Mouse (Mus musculus): ENCODE data around the gene Ptprr. TPM values are rescaled to one million over a fixed set of nuclear protein-coding genes. Genes with fewer than 3 reads are reported as not detected.

Ptprr gene
- total RNA-seq, 2 experiments from 2014 or later: 26.1 to 29.0 TPM

DNA sequence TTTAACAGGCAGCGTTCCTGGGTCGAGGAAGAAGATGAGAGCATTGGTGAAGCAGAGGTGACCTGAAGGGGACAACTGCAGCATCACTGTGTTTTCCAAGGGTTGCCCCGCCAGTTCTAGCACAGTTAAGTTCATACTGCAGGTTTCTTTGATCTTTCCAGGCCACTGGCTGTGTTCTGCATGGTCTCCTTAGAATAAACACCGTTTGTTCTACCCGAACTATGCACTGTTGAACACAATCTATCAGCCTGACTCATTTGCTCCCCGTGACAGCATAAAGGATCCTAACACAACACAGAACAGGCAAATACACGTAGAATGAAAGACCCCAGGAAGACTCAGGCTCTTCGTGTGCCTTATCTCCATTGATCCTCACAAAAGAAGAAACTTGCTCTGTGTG is 176.4 kb downstream of the Ptprr start:
- DNase-seq (ENCODE audit: low spot score in 2 of 2): no peak

DNA sequence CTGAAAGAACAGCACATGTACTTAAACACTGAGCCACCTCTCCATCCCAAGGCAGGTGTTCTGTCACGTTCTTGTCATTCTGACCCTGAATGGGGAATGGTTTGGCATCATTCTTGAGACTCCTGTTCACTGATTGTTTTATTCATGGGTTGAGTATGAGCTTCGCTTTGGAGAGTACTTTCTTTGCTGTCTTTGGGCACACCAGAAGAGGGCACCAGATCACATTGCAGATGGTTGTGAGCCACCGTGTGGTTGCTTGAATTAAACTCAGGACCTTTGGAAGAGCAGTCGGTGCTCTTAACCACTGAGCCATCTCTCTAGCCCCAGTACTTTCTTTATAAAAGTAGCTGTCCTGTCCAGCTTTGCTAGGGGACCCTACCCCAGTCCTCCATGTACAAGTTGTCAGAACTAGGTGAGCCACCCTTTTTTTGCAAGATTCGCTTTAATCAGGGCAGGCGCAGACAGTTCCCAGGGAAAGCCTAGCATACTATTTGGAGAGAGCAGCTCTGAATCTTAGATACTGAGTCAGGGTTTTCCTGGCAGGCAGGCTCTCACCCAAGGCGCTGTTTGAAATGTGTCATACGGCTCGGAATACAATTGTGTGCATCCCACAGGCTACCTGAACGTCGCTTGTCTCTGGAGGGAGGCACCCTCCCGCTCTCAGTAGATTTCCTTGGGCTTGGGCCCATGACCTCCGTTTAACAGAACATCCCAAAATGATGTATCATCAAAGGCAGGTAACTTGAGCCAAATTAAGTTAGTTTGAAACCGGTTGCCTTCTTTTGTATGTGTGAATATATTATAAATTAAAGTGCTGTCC is 178.8 kb downstream of the Ptprr start:
- no peak for DNase-seq (ENCODE audit: low spot score in 2 of 2)

- no peak for DNase-seq (ENCODE audit: low spot score in 2 of 2)
These were observed 179.5 kb downstream of the Ptprr start for GRCm38 (mm10) chr10:116197416-116197939.

- DNase-seq (ENCODE audit: low spot score in 2 of 2): no peak
These were observed 181.0 kb downstream of the Ptprr start for GRCm38 (mm10) chr10:116199035-116199434.

DNA sequence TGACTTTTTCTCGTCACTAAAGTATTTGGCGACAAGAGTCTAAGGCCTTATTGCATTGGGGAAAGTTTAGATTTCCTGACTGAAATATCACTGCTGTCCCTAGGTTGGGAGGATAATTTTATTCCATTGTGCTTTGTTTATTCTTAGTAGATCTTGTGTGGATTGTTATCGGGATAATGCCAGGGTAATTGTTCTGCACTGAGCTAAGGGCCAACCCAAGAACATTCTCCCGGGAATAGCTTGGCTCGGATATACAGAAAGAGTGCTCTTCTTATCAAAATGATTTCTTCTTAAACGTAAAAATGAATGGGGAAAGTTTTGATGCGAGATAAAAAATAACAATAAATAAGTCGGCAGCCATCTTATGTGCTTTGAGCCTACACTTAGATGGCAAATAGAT is 183.5 kb downstream of the Ptprr start:
- DNase-seq (ENCODE audit: low spot score in 2 of 2): no peak

DNA sequence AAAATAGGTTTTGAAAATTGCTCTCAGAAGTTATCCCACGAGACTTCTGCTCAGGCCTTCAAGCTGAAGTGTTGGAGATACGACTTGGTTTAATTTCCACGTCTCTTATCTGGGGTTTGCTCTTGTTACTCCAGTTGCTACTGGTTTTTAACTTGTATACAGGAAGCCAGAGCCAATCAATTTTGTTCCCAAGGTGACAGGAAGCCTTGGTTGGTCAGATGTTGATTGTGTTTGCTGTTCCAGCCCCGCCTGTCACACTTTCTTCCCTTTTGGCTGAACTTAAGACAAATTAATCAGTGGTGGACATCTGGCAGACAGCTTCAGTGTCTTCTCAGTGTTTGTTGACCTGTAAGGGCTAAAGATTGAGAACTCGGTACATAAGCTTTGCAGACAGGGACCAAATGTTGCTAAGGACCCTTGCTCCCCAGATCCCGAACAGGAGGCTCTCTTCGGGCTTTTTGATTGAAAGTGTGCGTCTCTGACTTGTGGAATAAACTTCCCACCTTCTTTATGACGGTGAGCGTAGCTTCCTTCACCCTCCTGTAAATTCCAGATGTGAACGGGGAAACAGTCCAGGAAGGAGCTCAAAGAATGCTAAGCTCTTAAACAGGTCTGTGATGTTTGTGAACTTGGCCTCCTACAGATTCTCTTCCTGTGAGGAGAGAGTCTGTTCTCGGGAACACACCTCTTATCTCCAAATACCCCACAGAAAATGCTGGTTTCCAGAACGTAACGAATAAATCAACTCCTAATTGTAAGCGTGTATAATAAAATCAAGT is 187.8 kb downstream of the Ptprr start:
- DNase-seq (ENCODE audit: low spot score in 2 of 2): no peak

GRCm38 (mm10) chr10:116206449-116206848 is 188.4 kb downstream of the Ptprr start:
- DNase-seq (ENCODE audit: low spot score in 2 of 2): no peak

- DNase-seq (ENCODE audit: low spot score in 2 of 2): peak; percentile 56 to 65
These were observed 190.1 kb downstream of the Ptprr start for GRCm38 (mm10) chr10:116207987-116208726.

- no peak for DNase-seq (ENCODE audit: low spot score in 2 of 2)
These were observed 190.7 kb downstream of the Ptprr start for GRCm38 (mm10) chr10:116208727-116209115.

DNA sequence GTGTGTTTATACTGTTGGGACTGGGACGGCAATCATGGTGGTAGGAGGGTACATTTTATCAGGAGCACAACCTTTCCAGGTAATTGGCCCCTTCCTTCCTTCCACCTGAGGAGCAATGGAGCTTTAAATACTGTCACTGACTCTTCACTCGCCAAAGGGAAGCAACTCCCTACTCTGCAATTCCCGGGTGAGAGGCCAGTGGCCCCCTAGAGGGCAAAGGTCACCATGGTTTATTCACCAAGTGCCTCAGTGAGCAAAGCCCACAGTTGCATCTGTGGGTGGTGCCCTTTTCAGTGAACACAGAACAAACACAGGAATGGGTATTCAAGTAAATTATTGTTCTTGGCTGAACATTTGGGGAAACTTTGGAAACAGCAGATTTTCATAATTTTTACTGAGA is 194.1 kb downstream of the Ptprr start:
- no peak for DNase-seq (ENCODE audit: low spot score in 2 of 2)

DNA sequence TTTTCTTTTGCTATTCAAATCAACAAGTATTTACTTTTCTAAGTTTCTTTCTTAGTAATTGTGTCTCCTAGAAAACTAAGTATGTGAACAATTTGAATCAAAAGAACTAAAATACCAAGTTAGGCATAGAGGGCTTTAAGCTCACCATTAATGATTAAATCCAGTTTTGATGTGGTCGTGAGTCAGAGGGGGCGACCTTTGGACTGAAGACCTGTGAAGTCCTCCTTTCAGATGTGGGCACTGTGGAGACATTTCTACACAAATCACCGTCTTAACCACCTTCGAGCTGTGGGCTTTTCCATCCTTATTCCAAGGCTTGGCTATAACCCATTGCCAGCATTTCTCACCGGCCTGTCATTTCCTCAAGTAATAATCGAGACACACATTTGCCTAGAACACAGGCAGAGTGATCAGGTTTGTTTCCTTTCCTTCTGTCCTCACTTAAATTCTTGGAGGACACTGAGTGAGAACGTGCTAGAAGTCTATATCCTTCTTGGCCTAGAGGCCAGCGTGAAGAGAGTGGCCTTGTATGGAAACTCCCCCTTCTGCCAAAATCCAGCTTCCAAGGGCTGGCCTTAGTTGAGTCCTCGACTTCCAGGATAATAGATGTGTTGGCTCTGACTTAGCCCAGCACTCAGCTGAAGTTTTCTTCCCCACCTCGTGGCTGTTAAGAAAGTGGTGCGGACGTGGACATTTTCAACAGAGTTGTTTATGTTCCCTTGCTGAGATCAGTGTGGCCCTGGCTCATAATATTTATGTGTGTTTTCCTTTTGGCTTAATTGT is 202.5 kb downstream of the Ptprr start:
- DNase-seq (ENCODE audit: low spot score in 2 of 2): no peak

- no peak for DNase-seq (ENCODE audit: low spot score in 2 of 2)
These were observed 217.3 kb downstream of the Ptprr start for GRCm38 (mm10) chr10:116235299-116235698.

GRCm38 (mm10) chr10:116242200-116242599 is 224.2 kb downstream of the Ptprr start:
- no peak for DNase-seq (ENCODE audit: low spot score in 2 of 2)

GRCm38 (mm10) chr10:116243373-116243772 is 225.4 kb downstream of the Ptprr start:
- no peak for DNase-seq (ENCODE audit: low spot score in 2 of 2)

GRCm38 (mm10) chr10:116245632-116246031 is 227.6 kb downstream of the Ptprr start:
- DNase-seq (ENCODE audit: low spot score in 2 of 2): no peak

DNA sequence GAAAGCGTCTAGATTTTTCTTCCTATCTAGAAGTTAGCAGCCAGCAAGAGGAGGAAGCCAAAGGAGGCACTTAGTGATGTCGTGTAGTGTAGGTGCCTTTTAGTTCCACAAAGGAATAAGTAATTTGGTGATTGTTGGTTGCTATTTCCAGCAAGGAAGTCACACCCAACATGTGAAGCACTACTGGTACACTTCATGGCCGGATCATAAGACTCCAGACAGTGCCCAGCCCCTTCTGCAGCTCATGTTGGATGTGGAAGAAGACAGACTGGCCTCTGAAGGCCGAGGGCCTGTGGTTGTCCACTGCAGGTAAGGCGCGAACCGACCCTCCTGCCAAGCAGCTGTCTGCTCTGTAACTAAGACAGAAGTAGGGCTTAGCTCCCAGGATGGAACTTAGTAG is 234.7 kb downstream of the Ptprr start:
- no peak for DNase-seq (ENCODE audit: low spot score in 2 of 2)

DNA sequence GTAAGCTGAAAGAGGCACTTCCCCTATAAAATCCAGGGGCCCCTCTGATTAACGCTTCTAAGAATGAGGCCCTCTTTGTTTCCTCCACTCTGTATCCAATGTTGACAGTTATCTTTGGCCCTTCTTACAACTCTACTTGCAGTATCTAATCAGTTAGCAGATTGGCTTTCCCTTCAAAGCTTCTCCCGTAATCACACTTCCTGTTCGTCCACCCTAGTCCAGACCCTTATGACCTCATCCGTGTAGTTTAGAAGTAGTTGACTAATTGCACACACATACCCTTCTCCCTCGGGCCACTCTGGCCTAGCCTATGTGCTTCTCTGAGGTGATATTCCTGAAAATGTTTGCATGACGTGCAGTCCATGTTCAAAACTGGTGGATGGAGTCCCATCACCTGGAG is 236.0 kb downstream of the Ptprr start:
- no peak for DNase-seq (ENCODE audit: low spot score in 2 of 2)

DNA sequence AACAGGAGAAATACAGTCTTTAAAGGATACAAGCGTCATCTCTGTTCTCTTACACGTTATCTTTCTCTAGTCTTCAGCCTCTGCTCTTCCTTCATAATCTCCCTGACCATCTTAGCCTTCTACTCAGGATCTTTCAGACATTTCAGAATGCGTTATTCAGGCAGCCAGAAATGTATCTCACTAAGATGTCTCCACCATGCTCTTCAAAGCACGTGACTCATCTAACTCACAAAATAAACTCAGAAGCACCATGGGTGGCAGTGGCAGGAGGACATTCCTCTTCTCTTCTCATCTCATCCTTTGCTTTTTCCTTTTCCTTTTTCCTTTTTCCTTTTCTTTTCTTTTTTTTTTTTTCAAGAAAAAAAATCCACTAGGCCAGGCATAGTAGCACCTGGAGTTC is 241.3 kb downstream of the Ptprr start:
- DNase-seq (ENCODE audit: low spot score in 2 of 2): no peak

- peak in 1 of 2 experiments; percentile 23 for DNase-seq (ENCODE audit: low spot score in 2 of 2)
These were observed 242.8 kb downstream of the Ptprr start for GRCm38 (mm10) chr10:116260658-116261433.

GRCm38 (mm10) chr10:116261559-116261958 is 243.5 kb downstream of the Ptprr start:
- no peak for DNase-seq (ENCODE audit: low spot score in 2 of 2)

Data from layer of hippocampus, postnatal 10 days (tissue).